Mouse (Mus musculus) neural tube, embryonic 11.5 days (tissue): ENCODE measurements around the gene Lrrc4c. TPM values are rescaled to one million over a fixed set of nuclear protein-coding genes. Genes with fewer than 3 reads are reported as not detected.

ENCODE experiments used
- ATAC-seq: fragments of 200-750 bp; cut with Nextera tagmentation; 2 replicates; pipeline ENCODE4 v1.8.0; 2017; ENCODE audit warnings: moderate number of reproducible peaks, mild to moderate bottlenecking, moderate TSS enrichment, moderate library complexity; ENCODE audit not compliant: insufficient read depth, low FRiP score, low TSS enrichment
- DNase-seq: peaks from one replicate; pipeline ENCODE4 v3.0.0-alpha.2; 2015; ENCODE audit warnings: low spot score
- H3K27ac ChIP-seq: fragments of 300-500 bp; sonication (generic); 2 replicates; pipeline ENCODE4 v1.5.1; 2014; ENCODE audit warnings: low read depth, mild to moderate bottlenecking, low read length
- H3K27me3 ChIP-seq: fragments of 300-500 bp; sonication (generic); 2 replicates; pipeline ENCODE4 v1.6.1; 2014; ENCODE audit warnings: mild to moderate bottlenecking, low read length, mixed read lengths; ENCODE audit not compliant: control insufficient read depth, insufficient read depth
- H3K36me3 ChIP-seq: fragments of 300-500 bp; sonication (generic); 2 replicates; pipeline ENCODE4 v1.6.1; 2014; ENCODE audit warnings: mild to moderate bottlenecking, low read length, moderate library complexity, mixed read lengths; ENCODE audit not compliant: control insufficient read depth, insufficient read depth
- H3K4me1 ChIP-seq: fragments of 300-500 bp; sonication (generic); 2 replicates; pipeline ENCODE4 v1.6.1; 2014; ENCODE audit warnings: low read length, mixed read lengths; ENCODE audit not compliant: control insufficient read depth, insufficient read depth
- H3K4me2 ChIP-seq: fragments of 300-500 bp; sonication (generic); 2 replicates; pipeline ENCODE4 v1.6.1; 2014; ENCODE audit warnings: low read depth, mild to moderate bottlenecking, moderate library complexity
- H3K4me3 ChIP-seq: fragments of 300-500 bp; sonication (generic); 2 replicates; pipeline ENCODE4 v1.5.1; 2014; ENCODE audit warnings: low read depth, low read length
- H3K9ac ChIP-seq: fragments of 300-500 bp; sonication (generic); 2 replicates; pipeline ENCODE4 v1.6.1; 2014; ENCODE audit warnings: mild to moderate bottlenecking, low read length
- H3K9me3 ChIP-seq: fragments of 300-500 bp; sonication (generic); 2 replicates; pipeline ENCODE4 v1.6.1; 2016; ENCODE audit warnings: low read length; ENCODE audit not compliant: control insufficient read depth
- WGBS: fragments of 180-500 bp; shearing (Covaris S2); extraction: QIAGEN DNeasy Blood & Tissue Kit; methylation state at CpG from one replicate; pipeline ENCODE4 v1.1.7; 2014; 5-methylcytosine and 5-hydroxymethylcytosine counted together
- polyA plus RNA-seq: library from polyadenylated mRNA; unstranded; fragments of >200 nt; fragmentation: Nextera tagmentation; extraction: Ambion mirVana; gene quantifications from 2 replicates; pipeline ENCODE4 v1.2.1, GENCODE M21; 2014

Gene Lrrc4c
- polyA plus RNA-seq, 1 experiment from 2014 or later, result 4.5 TPM

DNA sequence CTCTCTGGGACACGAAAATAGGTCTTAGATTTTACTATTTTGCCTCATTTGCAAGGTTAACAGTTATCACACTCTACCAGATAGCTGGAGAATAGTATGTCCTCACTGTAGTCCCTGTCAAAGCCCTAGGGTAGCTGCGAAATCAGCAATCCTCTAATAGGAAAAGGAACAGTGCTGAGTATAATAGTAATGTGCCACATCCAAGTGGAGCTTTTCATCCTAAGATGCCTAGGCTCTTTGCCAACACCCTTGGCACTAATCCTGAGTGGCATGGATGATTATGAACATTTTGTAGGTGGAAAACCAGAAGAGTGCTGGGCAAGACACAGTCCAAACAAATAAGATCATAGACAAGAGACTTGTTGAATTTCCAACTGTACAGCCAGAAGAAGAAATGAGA is 981.7 kb downstream of the Lrrc4c start:
- H3K27ac ChIP-seq, result no peak overlapping the region
- no peak overlapping the region for H3K4me3 ChIP-seq
- H3K36me3 ChIP-seq, result no peaks in the 10 kb centered on the region
- no peaks in the 10 kb centered on the region for H3K4me1 ChIP-seq
- no peak overlapping the region for H3K9ac ChIP-seq
- WGBS, result 83% methylated on average over 2 of the region's 2 CpGs
- no peaks in the 10 kb centered on the region for H3K9me3 ChIP-seq
- no peak overlapping the region for H3K4me2 ChIP-seq
- ATAC-seq (no peak), DNase-seq (no peak)
- H3K27me3 ChIP-seq, result no peaks in the 10 kb centered on the region

DNA sequence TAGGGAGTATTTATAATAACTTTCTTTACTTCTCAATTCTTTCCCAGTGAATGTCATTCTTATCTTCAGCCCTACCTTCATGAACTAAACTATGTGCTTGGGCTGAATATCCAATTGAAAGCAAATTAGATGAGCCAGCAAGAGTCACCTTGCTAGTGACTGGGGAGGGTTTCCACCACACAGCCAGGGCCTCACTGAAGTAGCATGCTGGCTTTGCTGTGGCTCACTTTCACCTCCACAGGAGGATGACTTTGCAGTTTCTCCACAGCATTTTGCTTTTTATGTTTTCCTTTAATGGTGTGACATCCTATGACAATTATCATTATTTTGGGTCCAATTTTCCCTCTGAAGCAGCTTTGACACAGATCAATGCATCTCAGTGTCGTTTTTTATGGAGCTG is 1000.0 kb downstream of the Lrrc4c start:
- 69% methylated on average over 1 of the region's 1 CpGs for WGBS
- H3K9me3 ChIP-seq, result no peaks in the 10 kb centered on the region
- ATAC-seq, result no peak

DNA sequence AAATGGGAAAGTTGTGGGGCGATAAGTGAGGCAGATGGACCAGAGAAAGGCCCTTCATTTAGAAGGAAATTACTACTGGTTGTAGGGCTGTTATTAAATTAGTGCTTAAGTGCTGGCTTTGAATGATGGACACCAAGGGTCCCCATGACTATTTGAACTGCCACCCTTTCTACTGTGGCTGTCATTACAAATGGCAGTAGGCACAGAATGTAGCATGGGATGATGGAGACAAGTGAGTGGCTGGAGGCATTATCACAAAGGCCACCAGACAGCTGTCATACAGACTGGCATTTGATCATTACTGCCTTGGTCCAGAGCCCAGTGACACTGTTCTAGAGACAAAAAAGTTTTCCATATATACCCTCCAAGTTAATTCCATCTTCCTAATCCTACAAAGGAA is 1000.6 kb downstream of the Lrrc4c start:
- no peaks in the 10 kb centered on the region for H3K9me3 ChIP-seq
- DNase-seq, result no peak
- no peak overlapping the region for H3K4me2 ChIP-seq
- H3K36me3 ChIP-seq, result no peaks in the 10 kb centered on the region
- H3K27ac ChIP-seq, result no peak overlapping the region
- no peaks in the 10 kb centered on the region for H3K4me1 ChIP-seq
- H3K4me3 ChIP-seq, result no peak overlapping the region
- WGBS, result 79% methylated on average over 1 of the region's 1 CpGs
- H3K9ac ChIP-seq, result no peak overlapping the region
- peak; percentile 27; the same call in 1 of the 2 replicates for ATAC-seq
- H3K27me3 ChIP-seq, result no peaks in the 10 kb centered on the region

More for the DNA sequence above, 1000.0 kb downstream of the Lrrc4c start:
- Histone ChIP-seq H3K36me3 (no peaks in the 10 kb centered on the region), H3K4me2 (no peak overlapping the region), H3K9ac (no peak overlapping the region), H3K4me3 (no peak overlapping the region), H3K27ac (no peak overlapping the region), H3K4me1 (no peaks in the 10 kb centered on the region), H3K27me3 (no peaks in the 10 kb centered on the region)
- DNase-seq, result no peak

DNA sequence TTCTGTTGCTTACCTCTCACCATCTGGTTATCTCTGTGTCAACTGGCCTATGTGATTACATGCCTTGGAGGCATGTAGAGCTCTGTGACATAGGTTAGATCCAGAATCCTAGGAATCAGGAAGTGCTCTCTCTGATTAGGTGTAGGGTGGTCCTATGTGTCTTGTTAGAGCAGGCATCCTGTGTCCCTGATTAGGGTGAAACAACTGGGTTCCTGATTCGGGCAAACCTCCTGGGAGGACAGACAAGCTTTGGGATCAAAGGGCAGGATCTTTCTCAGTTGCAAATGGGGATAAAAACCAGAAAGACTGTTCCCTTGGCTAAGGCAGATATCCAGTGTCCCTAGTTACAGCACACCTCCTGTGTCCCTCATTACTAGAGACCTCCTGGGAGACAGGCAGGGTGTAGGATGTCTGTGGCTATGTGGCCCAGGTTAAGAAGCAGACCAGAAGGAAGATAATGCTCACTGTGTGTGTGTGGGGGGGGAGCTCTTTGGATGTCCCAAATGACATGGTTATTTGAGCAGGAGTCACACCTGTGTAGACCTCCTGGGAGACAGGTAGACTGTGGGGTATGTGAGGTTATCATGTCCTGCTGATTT is 1014.2 kb downstream of the Lrrc4c start:
- DNase-seq (no peak), ATAC-seq (no peak)
- H3K27me3 ChIP-seq, result no peaks in the 10 kb centered on the region
- no peaks in the 10 kb centered on the region for H3K9me3 ChIP-seq
- H3K36me3 ChIP-seq, result no peaks in the 10 kb centered on the region
- no peak overlapping the region for H3K4me2 ChIP-seq
- H3K4me3 ChIP-seq, result no peak overlapping the region
- no peak overlapping the region for H3K27ac ChIP-seq
- H3K9ac ChIP-seq, result no peak overlapping the region
- WGBS, result 68% methylated on average over 1 of the region's 1 CpGs
- no peaks in the 10 kb centered on the region for H3K4me1 ChIP-seq

DNA sequence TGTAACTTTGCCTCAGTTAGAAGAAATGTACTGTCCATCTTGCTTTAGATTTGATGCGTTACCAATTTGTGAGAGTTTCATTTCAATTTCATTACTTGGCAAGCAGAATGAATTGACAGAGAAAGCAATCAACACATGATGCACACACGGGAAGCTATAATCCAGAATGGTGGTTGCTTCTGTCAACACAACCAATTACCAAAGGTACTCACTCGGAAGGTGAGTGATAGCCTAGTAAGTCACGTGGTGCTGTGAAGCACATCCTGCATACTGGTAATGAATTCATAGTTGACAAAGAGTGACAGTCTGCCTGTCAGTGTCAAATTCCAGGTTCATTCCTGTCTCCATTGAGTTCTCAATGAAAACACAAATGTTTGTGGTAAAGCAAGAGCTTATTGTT is 1021.7 kb downstream of the Lrrc4c start:
- Histone ChIP-seq H3K4me2 (no peak overlapping the region), H3K36me3 (no peaks in the 10 kb centered on the region), H3K4me1 (no peaks in the 10 kb centered on the region), H3K9me3 (no peaks in the 10 kb centered on the region), H3K27ac (no peak overlapping the region), H3K9ac (no peak overlapping the region), H3K27me3 (no peaks in the 10 kb centered on the region), H3K4me3 (no peak overlapping the region)
- no peak for DNase-seq
- no peak for ATAC-seq
- WGBS, result 80% methylated on average over 4 of the region's 4 CpGs

DNA sequence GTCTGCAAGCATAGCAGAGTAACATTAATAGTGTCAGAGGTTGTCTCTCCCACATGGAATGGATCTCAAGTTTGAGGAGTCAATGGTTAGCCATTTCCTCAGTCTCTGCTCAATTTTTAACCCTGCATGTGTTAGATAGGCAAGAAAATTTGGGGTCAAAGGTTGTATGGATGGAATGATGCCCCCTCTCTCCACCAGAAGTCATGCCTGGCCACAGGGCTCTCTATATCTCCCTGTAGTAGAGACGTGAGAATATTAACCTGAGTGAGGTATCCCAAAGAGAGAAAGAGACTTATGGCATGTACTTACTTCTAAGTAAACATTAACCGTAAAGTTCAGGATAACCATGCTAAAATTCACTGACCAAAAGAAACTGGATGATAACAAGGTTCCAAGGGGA is 1043.3 kb downstream of the Lrrc4c start:
- H3K9ac ChIP-seq, result no peak overlapping the region
- 89% methylated on average over 2 of the region's 2 CpGs for WGBS
- no peak for DNase-seq
- H3K4me3 ChIP-seq, result no peak overlapping the region
- H3K27ac ChIP-seq, result no peak overlapping the region
- ATAC-seq, result no peak
- no peak overlapping the region for H3K4me2 ChIP-seq
- no peaks in the 10 kb centered on the region for H3K9me3 ChIP-seq
- H3K36me3 ChIP-seq, result no peaks in the 10 kb centered on the region
- no peaks in the 10 kb centered on the region for H3K4me1 ChIP-seq
- H3K27me3 ChIP-seq, result no peaks in the 10 kb centered on the region

DNA sequence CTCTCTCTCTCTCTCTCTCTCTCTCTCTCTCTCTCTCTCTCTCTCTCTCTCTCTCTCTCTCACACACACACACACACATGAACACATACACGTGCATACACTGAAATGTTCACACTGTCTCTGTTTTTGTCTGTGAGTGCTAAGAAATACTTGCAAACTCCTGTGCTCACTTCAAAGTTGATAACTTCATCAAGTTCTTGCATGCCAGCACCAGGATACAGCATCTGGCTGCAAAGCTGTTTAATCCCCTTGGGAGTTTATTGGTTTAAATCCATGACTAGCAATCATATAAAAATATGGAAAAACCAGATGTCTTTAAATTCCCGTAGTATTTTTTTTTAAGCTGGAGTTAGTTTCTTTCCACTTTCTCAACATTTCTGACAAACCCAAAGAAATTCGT is 1052.0 kb downstream of the Lrrc4c start:
- no peak overlapping the region for H3K4me3 ChIP-seq
- no peaks in the 10 kb centered on the region for H3K27me3 ChIP-seq
- no peak for ATAC-seq
- no peaks in the 10 kb centered on the region for H3K9me3 ChIP-seq
- H3K27ac ChIP-seq, result no peak overlapping the region
- no peak overlapping the region for H3K4me2 ChIP-seq
- H3K9ac ChIP-seq, result no peak overlapping the region
- WGBS, result 78% methylated on average over 3 of the region's 3 CpGs
- no peaks in the 10 kb centered on the region for H3K4me1 ChIP-seq
- H3K36me3 ChIP-seq, result no peaks in the 10 kb centered on the region
- no peak for DNase-seq

DNA sequence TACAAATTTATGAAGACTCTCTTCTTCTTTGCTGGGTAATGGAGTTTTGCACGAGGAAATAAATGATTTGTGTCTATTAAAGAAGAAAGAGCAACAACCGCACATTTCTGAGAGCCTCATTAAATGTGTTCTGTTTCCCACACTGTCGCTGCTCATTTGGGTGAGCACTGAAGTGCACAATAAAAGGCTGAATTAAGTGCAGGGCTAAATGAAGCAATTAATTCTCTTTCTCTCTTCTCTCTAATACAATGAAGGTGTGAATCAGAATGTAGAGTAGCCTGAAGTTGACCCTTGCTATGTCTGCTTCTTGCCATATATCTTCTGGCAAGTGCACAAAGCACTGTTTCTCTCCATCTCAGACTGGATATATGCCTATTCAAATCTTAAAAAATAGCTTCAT is 1073.5 kb downstream of the Lrrc4c start:
- Histone ChIP-seq H3K9ac (no peak overlapping the region), H3K4me1 (no peaks in the 10 kb centered on the region), H3K9me3 (no peaks in the 10 kb centered on the region), H3K27me3 (no peaks in the 10 kb centered on the region), H3K27ac (no peak overlapping the region), H3K4me2 (no peak overlapping the region), H3K36me3 (no peaks in the 10 kb centered on the region), H3K4me3 (no peak overlapping the region)
- ATAC-seq (peak; percentile 83), DNase-seq (peak; percentile 13)
- WGBS, result 47% methylated on average over 3 of the region's 3 CpGs

DNA sequence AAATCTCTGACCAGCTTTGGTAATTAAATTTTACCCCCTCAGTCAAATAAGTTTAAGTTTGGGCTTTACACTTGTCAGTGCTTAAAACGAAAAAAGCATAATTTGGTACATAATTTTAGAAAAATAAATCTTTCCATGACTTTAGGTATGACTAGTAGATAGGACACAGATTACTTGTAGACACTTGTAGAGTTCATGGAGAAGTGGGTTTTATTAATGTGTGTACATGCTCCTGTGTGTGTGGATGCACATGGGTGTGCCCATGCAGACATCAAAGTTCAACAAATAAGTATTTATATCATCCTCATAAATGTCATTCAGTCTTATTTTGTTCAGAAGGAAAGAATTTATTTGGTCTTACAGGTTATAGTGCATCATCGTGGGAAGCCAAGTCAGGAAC is 1073.9 kb downstream of the Lrrc4c start:
- Histone ChIP-seq H3K9ac (no peak overlapping the region), H3K4me2 (no peak overlapping the region), H3K36me3 (no peaks in the 10 kb centered on the region), H3K4me1 (no peaks in the 10 kb centered on the region), H3K9me3 (no peaks in the 10 kb centered on the region), H3K4me3 (no peak overlapping the region), H3K27me3 (no peaks in the 10 kb centered on the region), H3K27ac (no peak overlapping the region)
- WGBS, result 69% methylated on average over 2 of the region's 2 CpGs
- DNase-seq (no peak), ATAC-seq (peak; percentile 59; the same call in 1 of the 2 replicates)
